Mouse (Mus musculus) liver, postnatal 0 days (tissue): ENCODE data around the gene Nfix. TPM values are rescaled to one million over a fixed set of nuclear protein-coding genes. Genes with fewer than 3 reads are reported as not detected.

Experiments used
- ATAC-seq: fragments of 200-750 bp; cut with Nextera tagmentation; 2 replicates; pipeline ENCODE4 v1.8.0; 2017; ENCODE audit warnings: mild to moderate bottlenecking, moderate library complexity
- DNase-seq: peaks from one replicate; pipeline ENCODE4 v3.0.0-alpha.2; 2016
- H3K27ac ChIP-seq: fragments of 300-500 bp; sonication (generic); 2 replicates; pipeline ENCODE4 v1.5.1; 2014; ENCODE audit warnings: antibody characterized with exemption, moderate library complexity, mild to moderate bottlenecking, low read depth
- H3K27me3 ChIP-seq: fragments of 300-500 bp; sonication (generic); 2 replicates; pipeline ENCODE4 v1.6.1; 2014; ENCODE audit warnings: low read length, control low read depth, mixed read lengths; ENCODE audit not compliant: insufficient read depth
- H3K36me3 ChIP-seq: fragments of 300-500 bp; sonication (generic); replicated peaks from 2 replicates; pipeline ENCODE4 v1.6.1; 2014; ENCODE audit warnings: mild to moderate bottlenecking, control low read depth, low read length, moderate library complexity, mixed read lengths; ENCODE audit not compliant: insufficient read depth
- H3K4me1 ChIP-seq: fragments of 300-500 bp; sonication (generic); 2 replicates; pipeline ENCODE4 v1.6.1; 2014; ENCODE audit warnings: antibody characterized with exemption, mild to moderate bottlenecking, control low read depth; ENCODE audit not compliant: insufficient read depth
- H3K4me2 ChIP-seq: fragments of 300-500 bp; sonication (generic); 2 replicates; pipeline ENCODE4 v1.6.1; 2014; ENCODE audit warnings: low read depth, mild to moderate bottlenecking, low read length, moderate library complexity, mixed read lengths
- H3K4me3 ChIP-seq: fragments of 300-500 bp; sonication (generic); 2 replicates; pipeline ENCODE4 v1.5.1; 2014; ENCODE audit warnings: low read depth, low read length
- H3K9ac ChIP-seq: fragments of 300-500 bp; sonication (generic); replicated peaks from 2 replicates; pipeline ENCODE4 v1.6.1; 2014; ENCODE audit warnings: mild to moderate bottlenecking, moderate library complexity
- H3K9me3 ChIP-seq: fragments of 300-500 bp; sonication (generic); 2 replicates; pipeline ENCODE4 v1.6.1; 2016; ENCODE audit warnings: mild to moderate bottlenecking, control low read depth, low read length, mixed read lengths
- CTCF ChIP-seq: sonication (generic); IDR thresholded peaks from 2 replicates; pipeline ENCODE4 v1.5.1; 2016; ENCODE audit warnings: antibody characterized with exemption, low read depth
- EP300 ChIP-seq: IDR thresholded peaks from 2 replicates; pipeline ENCODE4 v1.6.1; 2016; ENCODE audit warnings: antibody characterized with exemption, low read depth, mild to moderate bottlenecking
- WGBS: fragments of 180-500 bp; shearing (Covaris S2); extraction: QIAGEN DNeasy Blood & Tissue Kit; methylation state at CpG from one replicate; pipeline ENCODE4 v1.1.7; 2014; ENCODE audit not compliant: insufficient replicate concordance; 5-methylcytosine and 5-hydroxymethylcytosine counted together
- polyA plus RNA-seq: library from polyadenylated mRNA; unstranded; fragments of >200 nt; fragmentation: Nextera tagmentation; extraction: Ambion mirVana; gene quantifications from 2 replicates; pipeline ENCODE4 v1.2.1, GENCODE M21; 2015

The Nfix gene
- polyA plus RNA-seq, 1 experiment from 2014 or later, result 4.7 TPM

DNA sequence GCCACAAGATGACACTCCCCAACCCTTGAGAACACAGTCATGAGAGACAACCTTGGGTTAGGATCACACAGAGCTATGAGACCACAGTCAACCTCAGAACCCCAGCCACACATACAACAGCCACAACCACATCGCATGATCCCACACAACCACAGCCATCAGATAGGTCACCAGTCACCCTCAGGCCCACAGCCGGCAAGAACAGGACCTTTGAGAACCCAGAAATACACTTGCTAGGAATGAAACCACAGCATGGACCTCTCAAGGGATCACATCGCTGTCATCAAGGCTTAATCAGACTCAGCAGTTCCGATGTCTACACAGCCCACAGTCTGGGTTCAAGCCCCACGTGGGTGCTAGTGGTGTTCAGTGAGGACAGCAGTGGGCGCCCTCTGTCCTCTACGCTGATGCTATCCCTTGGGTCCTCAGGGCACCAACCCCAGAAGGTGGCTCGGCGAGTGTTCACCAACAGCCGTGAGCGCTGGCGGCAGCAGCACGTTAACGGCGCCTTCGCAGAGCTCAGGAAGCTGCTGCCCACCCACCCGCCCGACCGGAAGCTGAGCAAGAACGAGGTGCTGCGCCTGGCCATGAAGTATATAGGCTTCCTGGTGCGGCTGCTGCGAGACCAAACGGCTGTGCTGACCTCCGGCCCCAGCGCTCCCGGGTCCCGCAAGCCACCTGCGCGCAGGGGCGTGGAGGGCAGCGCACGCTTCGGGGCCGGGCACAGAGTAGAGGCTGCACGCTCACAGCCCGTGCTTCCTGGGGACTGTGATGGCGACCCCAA, 96.5 kb downstream of the Nfix start:
- peak; percentile 64 for DNase-seq
- Histone ChIP-seq H3K36me3 (peaks cover 25% of the 10 kb centered on the region), H3K9ac (peak overlapping the region; percentile 77), H3K4me2 (peak overlapping the region; percentile 84), H3K27ac (peak overlapping the region; percentile 95), H3K4me3 (peak overlapping the region; percentile 66), H3K4me1 (peaks cover 71% of the 10 kb centered on the region), H3K9me3 (no peaks in the 10 kb centered on the region), H3K27me3 (no peaks in the 10 kb centered on the region)
- no peak for ATAC-seq
- 10% methylated on average over 31 of the region's 38 CpGs for WGBS
- TF ChIP-seq CTCF, result peak; percentile 40
- no peak for TF ChIP-seq EP300

DNA sequence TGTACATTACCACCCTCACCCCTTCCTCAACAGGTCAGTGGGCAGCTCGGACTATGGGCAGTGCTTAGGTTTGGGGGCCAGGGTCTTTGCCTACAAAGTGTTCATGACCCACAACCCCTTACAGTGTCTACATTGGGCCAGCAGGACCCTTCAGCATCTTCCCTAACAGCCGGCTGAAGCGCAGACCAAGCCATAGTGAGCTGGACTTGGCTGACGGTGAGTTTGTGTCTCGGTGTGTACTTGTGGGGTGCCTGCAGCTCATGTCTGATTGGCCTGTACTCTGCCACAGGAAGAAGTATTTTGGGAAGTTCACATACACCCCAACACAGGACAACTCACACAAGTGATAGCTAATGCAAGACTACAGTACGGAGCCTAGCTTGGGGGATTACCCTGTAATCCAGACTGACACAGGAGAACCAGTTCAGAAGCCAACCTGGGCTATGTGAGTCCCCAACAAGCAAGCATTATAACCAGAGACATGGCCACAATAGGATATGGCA, 97.1 kb downstream of the Nfix start:
- DNase-seq, result no peak
- peak overlapping the region; percentile 95 for H3K27ac ChIP-seq
- peak overlapping the region; percentile 84 for H3K4me2 ChIP-seq
- WGBS, result 31% methylated on average over 6 of the region's 6 CpGs
- H3K36me3 ChIP-seq, result peaks cover 28% of the 10 kb centered on the region
- no peaks in the 10 kb centered on the region for H3K9me3 ChIP-seq
- H3K4me3 ChIP-seq, result peak overlapping the region; percentile 66
- TF ChIP-seq CTCF, result no peak
- TF ChIP-seq EP300, result no peak
- H3K4me1 ChIP-seq, result peaks cover 70% of the 10 kb centered on the region
- peak overlapping the region; percentile 77 for H3K9ac ChIP-seq
- no peak for ATAC-seq
- no peaks in the 10 kb centered on the region for H3K27me3 ChIP-seq

DNA sequence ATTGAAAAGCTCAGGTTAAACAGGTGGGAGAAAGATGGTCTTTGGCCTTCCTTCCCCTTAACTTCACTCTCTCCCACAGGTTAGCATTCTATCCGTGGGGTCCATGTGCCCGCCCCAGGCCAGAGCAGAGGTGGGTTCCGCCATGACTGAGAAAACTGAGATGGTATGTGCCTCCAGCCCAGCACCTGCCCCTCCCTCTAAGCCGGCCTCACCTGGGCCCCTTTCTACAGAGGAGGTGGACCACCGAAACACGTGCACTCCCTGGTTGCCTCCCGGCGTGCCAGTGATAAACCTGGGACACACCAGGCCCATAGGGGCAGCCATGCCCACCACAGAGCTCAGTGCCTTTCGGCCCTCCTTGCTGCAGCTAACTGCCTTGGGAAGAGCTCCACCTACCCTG, 97.6 kb downstream of the Nfix start:
- TF ChIP-seq CTCF (no peak), EP300 (no peak)
- WGBS, result 29% methylated on average over 9 of the region's 9 CpGs
- DNase-seq, result peak; percentile 44
- Histone ChIP-seq H3K27ac (peak overlapping the region; percentile 95), H3K4me2 (peak overlapping the region; percentile 84), H3K9ac (peak overlapping the region; percentile 77), H3K4me1 (peaks cover 68% of the 10 kb centered on the region), H3K9me3 (no peaks in the 10 kb centered on the region), H3K36me3 (peaks cover 31% of the 10 kb centered on the region), H3K4me3 (peak overlapping the region; percentile 66), H3K27me3 (no peaks in the 10 kb centered on the region)
- ATAC-seq, result no peak

DNA sequence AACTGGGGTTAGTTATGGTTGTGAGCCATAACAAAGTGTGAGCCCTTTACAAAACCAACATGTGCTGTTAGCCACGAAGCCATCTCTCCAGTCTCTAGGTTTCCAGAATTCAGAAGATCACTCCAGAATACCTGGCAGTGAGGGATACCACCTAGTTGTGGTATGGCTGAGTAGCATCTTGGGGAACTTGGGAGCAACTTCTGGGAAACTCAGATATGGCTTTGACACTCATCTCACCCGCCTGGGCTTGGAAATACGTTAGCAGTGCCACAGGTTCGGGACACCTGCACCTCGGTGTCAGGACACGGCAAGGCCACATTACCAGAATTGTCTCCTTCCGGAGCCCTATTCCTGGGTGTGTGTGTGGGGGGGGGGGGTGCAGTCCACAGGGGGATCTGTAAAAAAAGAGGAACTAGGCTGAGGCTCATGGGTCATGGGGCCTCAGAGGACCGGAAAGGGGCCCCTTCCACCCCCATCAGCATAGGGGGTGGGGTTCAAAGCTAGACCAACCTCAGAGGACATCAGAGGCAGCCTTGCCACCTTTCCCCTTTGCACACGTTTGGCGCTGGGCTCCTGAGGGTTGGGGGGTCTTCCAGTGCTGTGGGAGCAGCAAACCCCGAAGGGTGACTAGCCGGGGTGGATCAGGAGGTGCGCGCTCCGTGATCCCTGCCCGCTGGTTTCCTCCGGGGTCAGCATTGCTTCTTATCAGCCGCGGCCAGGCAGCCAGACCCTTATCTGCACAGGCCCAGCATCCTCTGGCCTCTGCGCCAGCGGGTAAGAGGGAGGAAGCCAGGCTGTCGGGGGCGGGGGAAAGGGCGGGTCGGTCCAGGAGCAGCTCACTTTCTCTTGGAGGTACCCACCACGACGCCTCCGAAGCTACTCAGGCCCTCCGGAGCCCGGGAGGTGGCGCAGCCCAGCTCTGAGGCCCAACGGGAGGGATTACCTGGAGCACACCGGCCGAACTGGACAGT, 98.9 kb downstream of the Nfix start, which contains the start of gene Lyl1:
Gene Lyl1, plus strand, starts transcription at position 517 of the 971 bp plus-strand sequence.
- WGBS, result 4% methylated on average over 34 of the region's 34 CpGs
- Histone ChIP-seq H3K4me1 (peaks cover 56% of the 10 kb centered on the region), H3K9me3 (no peaks in the 10 kb centered on the region), H3K27ac (peak within 1 kb of the TSS; percentile 95), H3K36me3 (peaks cover 44% of the 10 kb centered on the region), H3K27me3 (no peaks in the 10 kb centered on the region), H3K4me3 (peak within 1 kb of the TSS; percentile 66), H3K9ac (peak within 1 kb of the TSS; percentile 77), H3K4me2 (peak within 1 kb of the TSS; percentile 84)
- DNase-seq (peak; percentile 97), ATAC-seq (peak; percentile 84)
- TF ChIP-seq CTCF, result peak; percentile 67
- peak; percentile 99 for TF ChIP-seq EP300

DNA sequence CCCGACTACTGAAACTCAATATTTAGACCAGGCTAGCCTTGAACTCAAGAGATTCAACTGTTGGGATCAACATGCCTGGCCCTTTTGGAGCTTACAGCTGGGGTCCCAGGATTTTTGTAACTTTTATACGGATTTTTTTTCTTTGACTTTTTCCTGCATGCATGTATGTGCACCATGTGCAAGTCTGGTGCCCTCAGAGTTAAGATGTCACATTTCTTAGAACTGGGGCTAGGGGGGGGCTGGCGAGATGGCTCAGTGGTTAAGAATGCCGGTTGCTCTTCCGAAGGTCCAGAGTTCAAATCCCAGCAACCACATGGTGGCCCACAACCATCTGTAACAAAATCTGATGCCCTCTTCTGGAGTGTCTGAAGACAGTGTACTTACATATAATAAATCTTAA, 99.6 kb downstream of the Nfix start:
- no peak overlapping the region for H3K4me3 ChIP-seq
- H3K27me3 ChIP-seq, result no peaks in the 10 kb centered on the region
- no peaks in the 10 kb centered on the region for H3K9me3 ChIP-seq
- peak overlapping the region; percentile 95 for H3K27ac ChIP-seq
- 35% methylated on average over 5 of the region's 5 CpGs for WGBS
- peak overlapping the region; percentile 35; the same call in 1 of the 2 replicates for H3K9ac ChIP-seq
- peaks cover 53% of the 10 kb centered on the region for H3K4me1 ChIP-seq
- no peak for DNase-seq
- no peak for TF ChIP-seq CTCF
- no peak for TF ChIP-seq EP300
- peaks cover 48% of the 10 kb centered on the region for H3K36me3 ChIP-seq
- ATAC-seq, result no peak
- H3K4me2 ChIP-seq, result peak overlapping the region; percentile 37

DNA sequence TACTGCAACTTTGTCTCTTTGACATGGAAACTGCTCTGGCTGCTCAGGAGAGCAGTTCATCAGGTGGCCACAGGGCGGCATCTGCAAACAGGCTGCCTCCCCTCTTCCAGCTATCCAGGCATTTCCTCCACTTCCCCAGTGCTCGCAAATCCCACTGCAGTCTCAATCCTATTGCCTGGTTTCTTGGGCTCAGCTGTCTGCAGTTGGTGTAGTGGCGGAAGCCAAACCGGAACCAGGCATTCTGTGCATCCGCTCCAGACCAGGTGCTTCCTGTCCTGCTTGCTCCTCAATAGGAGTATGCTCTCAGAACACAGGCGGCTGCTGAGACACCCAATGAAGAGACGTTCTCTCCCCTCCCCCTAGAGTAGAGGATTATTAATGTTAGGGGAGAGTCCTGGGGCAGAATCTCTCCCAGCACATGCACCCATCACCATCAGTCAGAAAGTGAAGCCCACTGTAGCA, 100.3 kb downstream of the Nfix start:
- no peak for ATAC-seq
- Histone ChIP-seq H3K27me3 (no peaks in the 10 kb centered on the region), H3K36me3 (peaks cover 52% of the 10 kb centered on the region), H3K4me1 (peaks cover 47% of the 10 kb centered on the region), H3K27ac (peak overlapping the region; percentile 95), H3K9ac (peak overlapping the region; percentile 35; the same call in 1 of the 2 replicates), H3K4me3 (no peak overlapping the region), H3K9me3 (no peaks in the 10 kb centered on the region), H3K4me2 (peak overlapping the region; percentile 37)
- TF ChIP-seq CTCF (peak; percentile 88), EP300 (peak; percentile 58)
- WGBS, result 27% methylated on average over 7 of the region's 7 CpGs
- DNase-seq, result peak; percentile 77
